Mouse (Mus musculus) heart, postnatal 0 days (tissue): ENCODE measurements around the gene Slc35f1.

Experiments
- CTCF ChIP-seq: IDR thresholded peaks from 2 replicates; pipeline ENCODE4 v1.5.1; 2016; ENCODE audit warnings: antibody characterized with exemption, control low read depth, low read depth
- EP300 ChIP-seq: IDR thresholded peaks from 2 replicates; pipeline ENCODE4 v1.6.1; 2016; ENCODE audit warnings: antibody characterized with exemption, low read depth

GRCm38 (mm10) chr10:53060745-53061144 lies 370.4 kb downstream of the Slc35f1 start:
- TF ChIP-seq EP300 (no peak), CTCF (no peak)
